Mouse (Mus musculus) small intestine, adult 2 months (tissue): ENCODE measurements around the gene Ndufs6. TPM values are rescaled to one million over a fixed set of nuclear protein-coding genes. Genes with fewer than 3 reads are reported as not detected.

Experiments
- H3K27ac ChIP-seq: fragments of 200-500 bp; 2 replicates; pipeline ENCODE4 v1.5.1; 2012; ENCODE audit warnings: low read depth, low read length, control low read depth, inconsistent platforms; ENCODE audit not compliant: insufficient read depth
- H3K27me3 ChIP-seq: fragments of 200-500 bp; 2 replicates; pipeline ENCODE4 v1.6.1; 2012; ENCODE audit warnings: mild to moderate bottlenecking, moderate library complexity, low read length, inconsistent platforms; ENCODE audit not compliant: control insufficient read depth, insufficient read depth
- H3K36me3 ChIP-seq: fragments of 200-500 bp; 2 replicates; pipeline ENCODE4 v1.6.1; 2012; ENCODE audit warnings: mild to moderate bottlenecking, low read length, control low read depth, inconsistent platforms; ENCODE audit not compliant: control insufficient read depth, insufficient read depth
- H3K4me1 ChIP-seq: fragments of 200-500 bp; 2 replicates; pipeline ENCODE4 v1.6.1; 2012; ENCODE audit warnings: low read length, inconsistent platforms, mixed read lengths; ENCODE audit not compliant: control insufficient read depth, insufficient read depth, insufficient read length
- H3K4me3 ChIP-seq: fragments of 200-500 bp; 2 replicates; pipeline ENCODE4 v1.5.1; 2012; ENCODE audit warnings: low read depth, mild to moderate bottlenecking, control low read depth, inconsistent platforms, low read length, moderate library complexity
- CTCF ChIP-seq: fragments of 200-500 bp; IDR thresholded peaks from 2 replicates; pipeline ENCODE4 v1.5.1; 2012; ENCODE audit warnings: low read depth, mild to moderate bottlenecking, control low read depth, inconsistent platforms, low read length, moderate library complexity, mixed read lengths; ENCODE audit not compliant: insufficient replicate concordance, insufficient read length; ENCODE audit errors: extremely low read depth
- POLR2A ChIP-seq: fragments of 200-500 bp; IDR thresholded peaks from 2 replicates; pipeline ENCODE4 v1.6.1; 2012; ENCODE audit warnings: low read depth, mild to moderate bottlenecking, control low read depth, inconsistent platforms, low read length, moderate library complexity
- WGBS: fragments of 180-500 bp; shearing (Covaris S2); methylation state at CpG from one replicate; pipeline ENCODE4 v1.1.7; 2018; 5-methylcytosine and 5-hydroxymethylcytosine counted together
- polyA plus RNA-seq: library from polyadenylated mRNA; depleted of rRNA; stranded (reverse); fragments of >200 nt; gene quantifications from 2 replicates; pipeline ENCODE4 v1.2.3, GENCODE M21; 2012

Gene Ndufs6
- polyA plus RNA-seq, 1 experiment, result 57.4 TPM

DNA sequence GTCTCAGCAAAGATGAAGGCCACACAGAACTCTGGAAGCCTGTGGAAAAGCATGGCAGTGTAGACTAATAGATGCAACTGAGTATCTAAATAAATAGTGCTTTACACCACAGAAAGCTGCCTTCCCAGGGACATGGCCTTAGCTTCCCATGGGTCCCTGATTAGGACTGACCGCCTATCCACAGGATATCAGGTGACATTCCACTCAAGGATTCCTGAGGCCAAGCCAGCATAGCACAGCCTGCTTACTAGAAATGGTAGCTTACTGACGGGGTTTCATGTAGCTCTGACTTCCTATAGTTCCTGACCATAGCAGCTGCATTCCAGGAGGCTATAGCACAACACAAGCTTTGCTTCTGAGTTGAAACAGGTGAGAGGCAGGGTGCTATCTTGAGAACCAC lies 45.9 kb downstream of the Ndufs6 start:
- H3K27ac ChIP-seq, result no peak overlapping the region
- TF ChIP-seq CTCF (no peak), POLR2A (no peak)
- WGBS, result 90% methylated on average over 2 of the region's 2 CpGs
- no peaks in the 10 kb centered on the region for H3K27me3 ChIP-seq
- H3K4me1 ChIP-seq, result peaks cover 13% of the 10 kb centered on the region
- H3K4me3 ChIP-seq, result no peak overlapping the region
- H3K36me3 ChIP-seq, result no peaks in the 10 kb centered on the region

DNA sequence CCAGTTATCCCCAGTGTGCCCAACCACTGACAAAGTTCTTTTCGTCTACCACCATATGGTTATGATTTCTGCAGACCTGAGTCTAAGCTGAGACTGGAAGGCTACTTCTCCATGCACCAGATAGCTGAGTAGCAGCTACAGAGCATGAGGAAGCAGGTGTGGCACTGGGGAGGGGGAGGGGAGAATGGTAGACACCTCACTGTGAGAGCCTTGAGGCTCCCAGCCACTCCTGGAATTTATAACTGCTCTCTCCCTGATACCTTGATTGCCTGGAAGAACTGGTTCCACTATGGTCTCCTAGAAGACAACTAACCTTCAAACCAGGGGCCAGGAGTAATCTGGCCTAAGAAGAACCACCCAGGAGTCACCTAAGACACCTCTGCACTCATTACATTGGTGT lies 49.1 kb downstream of the Ndufs6 start:
- Histone ChIP-seq H3K4me3 (no peak overlapping the region), H3K27me3 (no peaks in the 10 kb centered on the region), H3K4me1 (peaks cover 14% of the 10 kb centered on the region), H3K27ac (peak overlapping the region; percentile 33; the same call in 1 of the 2 replicates), H3K36me3 (no peaks in the 10 kb centered on the region)
- 25% methylated on average over 1 of the region's 1 CpGs for WGBS
- no peak for TF ChIP-seq POLR2A

DNA sequence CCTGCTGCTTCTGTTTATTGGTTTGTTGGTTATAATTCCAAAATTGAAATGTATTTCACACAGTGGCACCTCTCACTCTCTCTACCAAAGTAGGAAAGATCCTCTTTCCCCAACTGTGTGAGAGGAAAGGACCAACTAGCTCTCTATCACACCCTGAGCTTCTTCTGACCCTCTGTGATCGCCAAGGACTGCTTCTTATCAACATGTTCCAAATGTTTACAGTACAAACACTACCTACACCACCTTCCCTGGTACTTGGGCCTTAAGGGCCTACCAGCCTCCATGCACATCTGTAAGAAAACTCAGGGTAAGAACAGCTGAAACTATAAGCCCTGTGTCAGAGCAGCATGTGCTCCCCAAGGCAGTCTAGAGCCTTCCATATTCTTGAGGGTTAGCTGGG lies 50.5 kb downstream of the Ndufs6 start:
- Histone ChIP-seq H3K4me1 (peaks cover 14% of the 10 kb centered on the region), H3K27me3 (peaks cover 2% of the 10 kb centered on the region; the same call in 1 of the 2 replicates), H3K4me3 (no peak overlapping the region), H3K27ac (no peak overlapping the region), H3K36me3 (no peaks in the 10 kb centered on the region)
- no peak for TF ChIP-seq POLR2A
- no peak for TF ChIP-seq CTCF
- 22% methylated on average over 1 of the region's 1 CpGs for WGBS

DNA sequence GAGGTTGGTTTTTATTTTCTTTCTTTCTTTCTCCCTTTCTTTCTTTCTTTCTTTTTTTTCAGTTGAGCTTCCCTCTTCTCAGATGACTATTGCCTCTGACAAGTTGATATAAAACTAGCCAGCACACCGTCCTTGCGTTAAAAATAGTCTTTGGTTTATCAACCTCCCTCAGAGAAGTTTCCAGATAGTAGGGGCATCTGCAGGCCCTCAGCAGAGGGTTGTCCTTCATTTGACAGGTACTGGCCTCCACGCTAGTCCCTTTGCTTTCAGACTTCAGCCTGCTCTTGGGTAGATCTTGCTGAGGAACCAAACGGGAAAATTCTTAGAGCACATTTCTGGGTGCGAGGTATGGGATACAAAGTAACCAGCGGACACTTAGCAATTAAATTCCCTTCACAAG lies 51.0 kb downstream of the Ndufs6 start:
- Histone ChIP-seq H3K27me3 (peaks cover 6% of the 10 kb centered on the region; the same call in 1 of the 2 replicates), H3K36me3 (no peaks in the 10 kb centered on the region), H3K4me1 (peaks cover 14% of the 10 kb centered on the region), H3K4me3 (no peak overlapping the region), H3K27ac (no peak overlapping the region)
- WGBS, result 83% methylated on average over 6 of the region's 6 CpGs
- TF ChIP-seq CTCF (no peak), POLR2A (no peak)

DNA sequence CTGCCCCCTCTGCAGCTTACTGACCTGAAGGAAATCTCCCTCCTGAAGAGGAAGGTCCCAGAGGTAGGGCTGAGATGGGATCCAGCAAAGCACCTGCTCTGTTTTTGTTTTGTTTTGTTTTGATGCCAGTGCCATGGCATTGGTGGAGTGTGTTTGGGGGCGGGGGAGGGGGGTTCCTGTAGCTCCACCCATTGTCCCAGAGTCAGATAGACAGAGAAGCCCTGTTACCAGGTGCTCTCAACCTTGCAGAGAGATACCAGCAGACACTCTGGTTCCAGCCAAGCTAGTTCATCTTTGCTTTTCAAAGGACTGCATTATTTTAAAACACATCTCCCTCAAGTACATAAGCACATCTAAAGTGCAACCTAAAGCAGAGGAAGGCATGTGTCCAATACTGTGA lies 54.8 kb downstream of the Ndufs6 start:
- Histone ChIP-seq H3K27me3 (peaks cover 29% of the 10 kb centered on the region), H3K4me1 (peaks cover 15% of the 10 kb centered on the region), H3K36me3 (no peaks in the 10 kb centered on the region), H3K27ac (no peak overlapping the region), H3K4me3 (no peak overlapping the region)
- 50% methylated on average over 1 of the region's 1 CpGs for WGBS
- TF ChIP-seq CTCF (no peak), POLR2A (no peak)

DNA sequence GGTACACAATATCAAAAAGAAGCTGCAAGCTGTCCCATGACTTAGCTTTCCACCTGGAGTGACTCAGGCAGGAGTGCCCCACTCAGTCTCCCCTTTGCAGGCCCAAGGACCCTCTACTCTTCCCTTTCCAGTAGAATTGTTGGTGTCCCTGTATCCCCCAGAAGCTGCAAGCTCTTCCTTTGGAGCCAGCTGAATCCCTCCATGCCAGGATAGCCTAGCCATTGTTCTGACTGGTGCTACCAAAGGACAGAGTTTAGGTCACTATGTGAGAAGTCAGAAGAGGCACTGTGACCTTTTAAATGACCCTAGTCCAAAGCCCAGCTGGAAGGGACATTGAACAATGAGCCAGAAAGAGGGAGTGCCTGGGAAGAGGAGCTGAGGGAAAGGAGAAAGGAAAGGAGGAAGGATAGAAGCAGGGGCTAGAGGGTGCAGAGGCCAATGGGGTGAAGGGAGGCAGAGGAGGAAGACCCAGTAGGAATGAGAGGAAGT lies 55.5 kb downstream of the Ndufs6 start:
- H3K27me3 ChIP-seq, result peaks cover 29% of the 10 kb centered on the region
- no peak for TF ChIP-seq CTCF
- TF ChIP-seq POLR2A, result no peak

DNA sequence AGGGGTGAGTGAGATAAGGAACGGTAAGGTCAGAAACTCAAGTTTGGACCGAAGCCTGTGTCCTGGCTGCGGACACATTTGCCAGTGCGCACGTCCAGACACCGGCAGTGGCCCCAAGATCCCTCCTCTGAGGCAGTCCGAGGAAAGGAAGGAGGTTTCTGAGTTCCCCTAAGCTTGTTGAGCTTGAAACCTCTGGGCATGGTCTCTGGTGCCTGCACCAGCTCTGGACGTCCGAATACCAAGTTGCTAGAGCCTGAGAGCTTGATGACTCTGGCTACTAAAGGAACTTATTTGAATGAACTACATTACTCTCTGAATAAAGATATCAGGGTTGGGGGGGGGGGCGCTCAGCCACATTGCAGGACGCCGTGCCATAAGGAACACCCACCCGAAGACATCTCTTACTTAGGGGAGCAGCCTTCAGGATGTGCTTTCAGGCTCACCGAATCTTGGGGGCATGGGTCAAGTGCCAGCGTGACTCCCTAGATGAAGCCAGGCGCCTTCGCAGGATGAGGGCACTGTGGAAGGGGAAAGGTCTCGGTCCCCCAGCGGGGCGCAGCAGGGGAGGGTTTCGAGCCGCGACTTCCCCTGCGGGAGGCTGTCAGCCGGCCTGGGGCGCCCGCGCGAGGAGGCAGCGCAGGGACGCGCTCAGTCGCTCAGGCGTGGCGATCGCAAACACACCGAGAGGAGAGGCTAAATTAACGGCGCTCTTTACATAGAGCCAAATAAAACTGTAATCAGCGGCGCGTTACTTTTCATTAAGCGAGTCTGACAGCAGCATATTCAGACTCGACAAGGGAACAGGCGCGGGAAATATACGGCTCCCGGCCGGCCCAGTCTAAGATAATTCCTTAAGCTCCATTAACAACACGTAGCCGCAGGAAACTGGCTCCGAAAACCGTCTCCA lies 56.8 kb downstream of the Ndufs6 start:
- Histone ChIP-seq H3K4me1 (peaks cover 11% of the 10 kb centered on the region), H3K27ac (no peak overlapping the region), H3K27me3 (peaks cover 29% of the 10 kb centered on the region), H3K4me3 (peak overlapping the region; percentile 36), H3K36me3 (no peaks in the 10 kb centered on the region)
- no peak for TF ChIP-seq CTCF
- no peak for TF ChIP-seq POLR2A
- WGBS, result 4% methylated on average over 53 of the region's 53 CpGs

More for the DNA sequence above, 55.5 kb downstream of the Ndufs6 start:
- H3K27ac ChIP-seq, result no peak overlapping the region
- no peaks in the 10 kb centered on the region for H3K36me3 ChIP-seq
- H3K4me3 ChIP-seq, result no peak overlapping the region
- peaks cover 13% of the 10 kb centered on the region for H3K4me1 ChIP-seq
